Mouse (Mus musculus) megakaryocyte, embryonic 14.5 days (primary cell): ENCODE measurements at regions not wholly inside any gene's neighbourhood (a gene's known extent, or its start where the extent isn't known, plus 50 kb on each side); places are given as distances from the start of the nearest gene placed in this dataset.
A peak's percentile ranks its signal among the peaks of the same experiment; 100 is the strongest.

Source experiments
- H3K27me3 ChIP-seq: replicated peaks from 2 replicates; pipeline ENCODE3; 2012; ENCODE audit warnings: inconsistent platforms
- H3K36me3 ChIP-seq: replicated peaks from 2 replicates; pipeline ENCODE3; 2012; ENCODE audit warnings: low read length, inconsistent platforms, mixed read lengths
- H3K4me1 ChIP-seq: 2 replicates; pipeline ENCODE4 v1.6.1; 2012; ENCODE audit warnings: inconsistent platforms
- H3K4me3 ChIP-seq: replicated peaks from 2 replicates; pipeline ENCODE3; 2012; ENCODE audit warnings: moderate library complexity, mild to moderate bottlenecking, inconsistent platforms
- H3K9me3 ChIP-seq: 2 replicates; pipeline ENCODE4 v1.6.1; 2012; ENCODE audit warnings: inconsistent platforms
- FLI1 ChIP-seq: IDR thresholded peaks from 2 replicates; pipeline ENCODE4 v1.6.1; 2012; ENCODE audit warnings: low read length, inconsistent platforms, mixed read lengths
- GATA1 ChIP-seq: IDR thresholded peaks from 3 replicates; pipeline ENCODE4 v1.6.1; 2012; ENCODE audit warnings: mixed read lengths, low read length, inconsistent platforms, borderline replicate concordance

- Histone ChIP-seq H3K9me3 (peaks cover 14% of the 10 kb centered on the region), H3K36me3 (no peaks in the 10 kb centered on the region), H3K27me3 (peaks cover 4% of the 10 kb centered on the region), H3K4me1 (no peaks in the 10 kb centered on the region), H3K4me3 (no peak overlapping the region)
- TF ChIP-seq FLI1 = no peak
These were observed 159.9 kb upstream of the Cdyl start for GRCm38 (mm10) chr13:35499776-35500175.

GRCm38 (mm10) chr13:35500891-35501290, 158.7 kb upstream of the Cdyl start:
- no peaks in the 10 kb centered on the region for H3K36me3 ChIP-seq
- TF ChIP-seq GATA1 = no peak
- peaks cover 8% of the 10 kb centered on the region for H3K9me3 ChIP-seq
- H3K4me1 ChIP-seq = no peaks in the 10 kb centered on the region
- peaks cover 4% of the 10 kb centered on the region for H3K27me3 ChIP-seq
- no peak overlapping the region for H3K4me3 ChIP-seq

- H3K27me3 ChIP-seq = peaks cover 4% of the 10 kb centered on the region
- TF ChIP-seq GATA1 (no peak), FLI1 (no peak)
- H3K36me3 ChIP-seq = no peaks in the 10 kb centered on the region
- H3K4me1 ChIP-seq = no peaks in the 10 kb centered on the region
- H3K4me3 ChIP-seq = no peak overlapping the region
- peaks cover 8% of the 10 kb centered on the region for H3K9me3 ChIP-seq
These were observed 158.1 kb upstream of the Cdyl start for GRCm38 (mm10) chr13:35501351-35502146.

- peaks cover 4% of the 10 kb centered on the region for H3K27me3 ChIP-seq
- no peak overlapping the region for H3K4me3 ChIP-seq
- H3K9me3 ChIP-seq = peaks cover 8% of the 10 kb centered on the region
- no peaks in the 10 kb centered on the region for H3K4me1 ChIP-seq
- TF ChIP-seq GATA1 (no peak), FLI1 (no peak)
- H3K36me3 ChIP-seq = no peaks in the 10 kb centered on the region
These were observed 157.5 kb upstream of the Cdyl start for GRCm38 (mm10) chr13:35502147-35502522.

GRCm38 (mm10) chr13:35503362-35503821, 156.2 kb upstream of the Cdyl start:
- H3K27me3 ChIP-seq = peaks cover 4% of the 10 kb centered on the region
- H3K4me1 ChIP-seq = peaks cover 5% of the 10 kb centered on the region
- H3K9me3 ChIP-seq = peaks cover 5% of the 10 kb centered on the region
- TF ChIP-seq GATA1 (no peak), FLI1 (no peak)
- no peaks in the 10 kb centered on the region for H3K36me3 ChIP-seq
- no peak overlapping the region for H3K4me3 ChIP-seq

- Histone ChIP-seq H3K4me3 (no peak overlapping the region), H3K27me3 (peaks cover 4% of the 10 kb centered on the region), H3K9me3 (peaks cover 5% of the 10 kb centered on the region), H3K36me3 (no peaks in the 10 kb centered on the region), H3K4me1 (peaks cover 16% of the 10 kb centered on the region)
- TF ChIP-seq GATA1 = no peak
- TF ChIP-seq FLI1 = no peak
These were observed 152.4 kb upstream of the Cdyl start for GRCm38 (mm10) chr13:35507195-35507594.

- Histone ChIP-seq H3K4me3 (peak overlapping the region; percentile 74), H3K27me3 (no peaks in the 10 kb centered on the region), H3K4me1 (peaks cover 18% of the 10 kb centered on the region), H3K9me3 (no peaks in the 10 kb centered on the region), H3K36me3 (no peaks in the 10 kb centered on the region)
- TF ChIP-seq GATA1 (no peak), FLI1 (no peak)
These were observed 147.6 kb upstream of the Cdyl start for GRCm38 (mm10) chr13:35512029-35512507.

- Histone ChIP-seq H3K4me1 (peaks cover 16% of the 10 kb centered on the region), H3K4me3 (no peak overlapping the region), H3K27me3 (no peaks in the 10 kb centered on the region), H3K36me3 (no peaks in the 10 kb centered on the region), H3K9me3 (no peaks in the 10 kb centered on the region)
- TF ChIP-seq FLI1 = no peak
- TF ChIP-seq GATA1 = no peak
These were observed 146.5 kb upstream of the Cdyl start for GRCm38 (mm10) chr13:35513120-35513519.

GRCm38 (mm10) chr13:35515291-35515690, 144.3 kb upstream of the Cdyl start:
- Histone ChIP-seq H3K4me3 (no peak overlapping the region), H3K36me3 (no peaks in the 10 kb centered on the region), H3K9me3 (no peaks in the 10 kb centered on the region), H3K27me3 (no peaks in the 10 kb centered on the region), H3K4me1 (peaks cover 10% of the 10 kb centered on the region)
- TF ChIP-seq FLI1 = no peak

GRCm38 (mm10) chr13:35517692-35518091, 141.9 kb upstream of the Cdyl start:
- no peaks in the 10 kb centered on the region for H3K9me3 ChIP-seq
- peaks cover 2% of the 10 kb centered on the region for H3K27me3 ChIP-seq
- no peaks in the 10 kb centered on the region for H3K36me3 ChIP-seq
- no peaks in the 10 kb centered on the region for H3K4me1 ChIP-seq
- H3K4me3 ChIP-seq = no peak overlapping the region
- TF ChIP-seq GATA1 (no peak), FLI1 (no peak)
